Mouse (Mus musculus) heart, embryonic 10.5 days (tissue): ENCODE measurements around the gene Nbeal2. TPM values are rescaled to one million over a fixed set of nuclear protein-coding genes. Genes with fewer than 3 reads are reported as not detected.

ENCODE experiments used
- DNase-seq: peaks from one replicate; pipeline ENCODE4 v3.0.0-alpha.2; 2017; ENCODE audit warnings: low spot score
- H3K27ac ChIP-seq: fragments of 300-500 bp; sonication (generic); 2 replicates; pipeline ENCODE4 v1.5.1; 2016; ENCODE audit warnings: mild to moderate bottlenecking
- H3K27me3 ChIP-seq: fragments of 300-500 bp; sonication (generic); 2 replicates; pipeline ENCODE4 v1.6.1; 2016; ENCODE audit warnings: mild to moderate bottlenecking; ENCODE audit not compliant: poor library complexity, insufficient read depth, severe bottlenecking
- H3K36me3 ChIP-seq: fragments of 300-500 bp; sonication (generic); 2 replicates; pipeline ENCODE4 v1.6.1; 2016; ENCODE audit warnings: mild to moderate bottlenecking, moderate library complexity
- H3K4me1 ChIP-seq: fragments of 300-500 bp; sonication (generic); 2 replicates; pipeline ENCODE4 v1.6.1; 2016; ENCODE audit warnings: mild to moderate bottlenecking
- H3K4me3 ChIP-seq: fragments of 300-500 bp; sonication (generic); 2 replicates; pipeline ENCODE4 v1.5.1; 2016; ENCODE audit warnings: mild to moderate bottlenecking, moderate library complexity
- H3K9me3 ChIP-seq: fragments of 300-500 bp; sonication (generic); 2 replicates; pipeline ENCODE4 v1.6.1; 2016; ENCODE audit warnings: mild to moderate bottlenecking, moderate library complexity
- WGBS: fragments of 180-500 bp; shearing (Covaris S2); methylation state at CpG from one replicate; pipeline ENCODE4 v1.1.7; 2016; 5-methylcytosine and 5-hydroxymethylcytosine counted together
- polyA plus RNA-seq: library from polyadenylated mRNA; unstranded; fragments of >200 nt; fragmentation: Nextera tagmentation; extraction: Ambion mirVana; gene quantifications from 2 replicates; pipeline ENCODE4 v1.2.1, GENCODE M21; 2016

The Nbeal2 gene
- polyA plus RNA-seq, 1 experiment from 2014 or later = 3.1 TPM

GRCm38 (mm10) chr9:110633882-110634281, 20.1 kb downstream of the Nbeal2 start:
- no peaks in the 10 kb centered on the region for H3K9me3 ChIP-seq
- WGBS = 75% methylated on average over 17 of the region's 17 CpGs
- H3K36me3 ChIP-seq = peaks cover 13% of the 10 kb centered on the region; the same call in 1 of the 2 replicates
- H3K4me3 ChIP-seq = no peak overlapping the region
- no peak overlapping the region for H3K27ac ChIP-seq
- peaks cover 92% of the 10 kb centered on the region for H3K27me3 ChIP-seq
- no peak for DNase-seq
- H3K4me1 ChIP-seq = peaks cover 11% of the 10 kb centered on the region

GRCm38 (mm10) chr9:110632671-110633070, 21.3 kb downstream of the Nbeal2 start:
- DNase-seq = no peak
- peaks cover 88% of the 10 kb centered on the region for H3K27me3 ChIP-seq
- 81% methylated on average over 15 of the region's 15 CpGs for WGBS
- H3K9me3 ChIP-seq = no peaks in the 10 kb centered on the region
- H3K4me1 ChIP-seq = peaks cover 17% of the 10 kb centered on the region
- H3K36me3 ChIP-seq = peaks cover 15% of the 10 kb centered on the region
- no peak overlapping the region for H3K4me3 ChIP-seq
- no peak overlapping the region for H3K27ac ChIP-seq

- WGBS = 17% methylated on average over 30 of the region's 30 CpGs
- peak overlapping the region; percentile 48 for H3K4me3 ChIP-seq
- no peak for DNase-seq
Observed at GRCm38 (mm10) chr9:110631651-110632275, 22.2 kb downstream of the Nbeal2 start.

GRCm38 (mm10) chr9:110631191-110631590, 22.8 kb downstream of the Nbeal2 start:
- no peak for DNase-seq
- H3K36me3 ChIP-seq = peaks cover 14% of the 10 kb centered on the region
- H3K27ac ChIP-seq = no peak overlapping the region
- WGBS = 11% methylated on average over 10 of the region's 10 CpGs
- peaks cover 86% of the 10 kb centered on the region for H3K27me3 ChIP-seq
- H3K9me3 ChIP-seq = no peaks in the 10 kb centered on the region
- H3K4me3 ChIP-seq = peak overlapping the region; percentile 48
- peaks cover 20% of the 10 kb centered on the region for H3K4me1 ChIP-seq

More at GRCm38 (mm10) chr9:110631651-110632275, 22.2 kb downstream of the Nbeal2 start:
- H3K27me3 ChIP-seq = peaks cover 86% of the 10 kb centered on the region
- peaks cover 14% of the 10 kb centered on the region for H3K36me3 ChIP-seq
- no peaks in the 10 kb centered on the region for H3K9me3 ChIP-seq
- no peak overlapping the region for H3K27ac ChIP-seq
- peaks cover 20% of the 10 kb centered on the region for H3K4me1 ChIP-seq

GRCm38 (mm10) chr9:110630171-110630570, 23.8 kb downstream of the Nbeal2 start:
- peaks cover 25% of the 10 kb centered on the region for H3K4me1 ChIP-seq
- no peak overlapping the region for H3K4me3 ChIP-seq
- DNase-seq = no peak
- no peaks in the 10 kb centered on the region for H3K9me3 ChIP-seq
- H3K27ac ChIP-seq = no peak overlapping the region
- WGBS = 86% methylated on average over 15 of the region's 15 CpGs
- peaks cover 84% of the 10 kb centered on the region for H3K27me3 ChIP-seq
- peaks cover 14% of the 10 kb centered on the region for H3K36me3 ChIP-seq

GRCm38 (mm10) chr9:110625350-110625908, 28.5 kb downstream of the Nbeal2 start:
- 72% methylated on average over 11 of the region's 11 CpGs for WGBS
- H3K27me3 ChIP-seq = peaks cover 37% of the 10 kb centered on the region
- H3K36me3 ChIP-seq = peaks cover 31% of the 10 kb centered on the region
- H3K4me3 ChIP-seq = peak overlapping the region; percentile 67
- peak overlapping the region; percentile 89 for H3K27ac ChIP-seq
- H3K4me1 ChIP-seq = peaks cover 42% of the 10 kb centered on the region
- no peak for DNase-seq
- no peaks in the 10 kb centered on the region for H3K9me3 ChIP-seq

- H3K4me3 ChIP-seq = peak within 1 kb of the TSS; percentile 67
- peak within 1 kb of the TSS; percentile 89 for H3K27ac ChIP-seq
- H3K36me3 ChIP-seq = peaks cover 40% of the 10 kb centered on the region
- peak; percentile 97 for DNase-seq
- under 1% methylated on average over 41 of the region's 41 CpGs for WGBS
- peaks cover 28% of the 10 kb centered on the region for H3K27me3 ChIP-seq
- H3K4me1 ChIP-seq = peaks cover 42% of the 10 kb centered on the region
- no peaks in the 10 kb centered on the region for H3K9me3 ChIP-seq
Observed at GRCm38 (mm10) chr9:110624361-110625166, 29.4 kb downstream of the Nbeal2 start, which contains the start of gene Nradd. Gene Nradd, minus strand, starts transcription at chr9:110624452.

- peak overlapping the region; percentile 89 for H3K27ac ChIP-seq
Observed at GRCm38 (mm10) chr9:110623416-110624195, 30.4 kb downstream of the Nbeal2 start.

GRCm38 (mm10) chr9:110622621-110623219, 31.2 kb downstream of the Nbeal2 start:
- H3K27ac ChIP-seq = no peak overlapping the region
- 86% methylated on average over 12 of the region's 12 CpGs for WGBS
- H3K27me3 ChIP-seq = peaks cover 18% of the 10 kb centered on the region
- no peak for DNase-seq
- H3K4me1 ChIP-seq = peaks cover 36% of the 10 kb centered on the region
- H3K4me3 ChIP-seq = no peak overlapping the region
- H3K36me3 ChIP-seq = peaks cover 50% of the 10 kb centered on the region
- no peaks in the 10 kb centered on the region for H3K9me3 ChIP-seq

More at GRCm38 (mm10) chr9:110623416-110624195, 30.4 kb downstream of the Nbeal2 start:
- Histone ChIP-seq H3K9me3 (no peaks in the 10 kb centered on the region), H3K27me3 (peaks cover 21% of the 10 kb centered on the region), H3K4me3 (peak overlapping the region; percentile 67), H3K36me3 (peaks cover 47% of the 10 kb centered on the region), H3K4me1 (peaks cover 42% of the 10 kb centered on the region)
- DNase-seq = peak; percentile 72
- WGBS = 41% methylated on average over 8 of the region's 8 CpGs

- Histone ChIP-seq H3K27me3 (peaks cover 2% of the 10 kb centered on the region), H3K36me3 (peaks cover 70% of the 10 kb centered on the region), H3K27ac (no peak overlapping the region), H3K9me3 (no peaks in the 10 kb centered on the region), H3K4me1 (peaks cover 36% of the 10 kb centered on the region), H3K4me3 (no peak overlapping the region)
- DNase-seq = no peak
- 91% methylated on average over 7 of the region's 7 CpGs for WGBS
Observed at GRCm38 (mm10) chr9:110620685-110621084, 33.3 kb downstream of the Nbeal2 start.

GRCm38 (mm10) chr9:110620180-110620579, 33.8 kb downstream of the Nbeal2 start:
- Histone ChIP-seq H3K27me3 (no peaks in the 10 kb centered on the region), H3K4me3 (no peak overlapping the region), H3K27ac (no peak overlapping the region), H3K9me3 (no peaks in the 10 kb centered on the region), H3K4me1 (peaks cover 31% of the 10 kb centered on the region), H3K36me3 (peaks cover 75% of the 10 kb centered on the region)
- 89% methylated on average over 7 of the region's 7 CpGs for WGBS
- no peak for DNase-seq

- H3K27me3 ChIP-seq = no peaks in the 10 kb centered on the region
- H3K36me3 ChIP-seq = peaks cover 95% of the 10 kb centered on the region
- peaks cover 10% of the 10 kb centered on the region; the same call in 1 of the 2 replicates for H3K4me1 ChIP-seq
- H3K27ac ChIP-seq = no peak overlapping the region
- no peak overlapping the region for H3K4me3 ChIP-seq
- no peak for DNase-seq
- no peaks in the 10 kb centered on the region for H3K9me3 ChIP-seq
- 76% methylated on average over 3 of the region's 3 CpGs for WGBS
Observed at GRCm38 (mm10) chr9:110617081-110617480, 36.9 kb downstream of the Nbeal2 start.
